Mouse (Mus musculus) mesoderm, embryonic 11.5 days (tissue): ENCODE results near the gene Elf3.
"Not testable (repeated sequence)": the region's sequence is repeated elsewhere in the genome, so short reads cannot be mapped to it uniquely, and the experiment has no call there.

ENCODE experiments used
- DNase-seq: peaks from one replicate; pipeline ENCODE4 v3.0.0-alpha.2; 2012; ENCODE audit warnings: low read depth, low spot score

The Elf3 gene

GRCm38 (mm10) chr1:135237131-135237851 lies 21.1 kb downstream of the Elf3 start:
- DNase-seq: no peak

DNA sequence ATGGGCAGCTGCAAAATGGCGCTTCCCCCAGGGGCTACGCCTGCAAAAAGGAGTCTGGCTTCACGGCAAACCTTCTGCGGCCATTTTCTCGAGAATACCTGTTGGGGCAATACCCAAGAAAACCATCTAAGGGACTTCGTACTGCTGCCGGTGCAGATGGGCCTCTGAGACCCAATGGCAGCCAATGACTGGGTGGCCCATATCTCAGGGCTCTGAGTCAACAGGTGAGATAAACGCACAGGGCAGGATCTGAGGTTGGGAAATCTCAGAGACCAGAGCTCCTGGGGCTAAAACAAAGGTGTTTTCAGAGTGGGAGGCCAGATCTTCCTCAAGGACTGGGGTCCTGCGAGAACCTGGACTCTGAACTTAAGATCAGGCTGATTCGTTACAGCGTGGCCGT lies 23.6 kb downstream of the Elf3 start:
- DNase-seq: no peak

GRCm38 (mm10) chr1:135233961-135234360 lies 24.4 kb downstream of the Elf3 start:
- no peak for DNase-seq

DNA sequence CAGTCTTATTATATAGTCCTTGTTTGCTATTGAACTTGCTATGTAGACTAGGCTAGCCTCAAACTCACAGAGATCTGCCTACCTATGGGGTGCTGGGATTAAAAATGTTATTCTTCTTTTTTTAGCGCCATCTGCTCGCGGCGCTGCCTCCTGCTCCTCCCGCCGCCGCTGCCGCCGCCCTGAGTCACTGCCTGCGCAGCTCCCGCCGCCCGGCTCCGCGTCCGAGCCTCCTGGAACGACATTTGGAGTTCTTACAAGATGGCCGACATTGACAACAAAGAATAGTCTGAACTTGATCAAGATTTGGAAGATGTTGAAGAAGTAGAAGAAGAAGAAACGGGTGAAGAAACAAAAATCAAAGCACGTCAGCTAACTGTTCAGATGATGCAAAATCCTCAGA lies 26.5 kb downstream of the Elf3 start:
- not testable (repeated sequence) for DNase-seq

GRCm38 (mm10) chr1:135227339-135227950 lies 30.9 kb downstream of the Elf3 start:
- no peak for DNase-seq

GRCm38 (mm10) chr1:135224981-135225604 lies 33.3 kb downstream of the Elf3 start:
- no peak for DNase-seq

- no peak for DNase-seq
These were observed 34.2 kb downstream of the Elf3 start for GRCm38 (mm10) chr1:135224147-135224546.

DNA sequence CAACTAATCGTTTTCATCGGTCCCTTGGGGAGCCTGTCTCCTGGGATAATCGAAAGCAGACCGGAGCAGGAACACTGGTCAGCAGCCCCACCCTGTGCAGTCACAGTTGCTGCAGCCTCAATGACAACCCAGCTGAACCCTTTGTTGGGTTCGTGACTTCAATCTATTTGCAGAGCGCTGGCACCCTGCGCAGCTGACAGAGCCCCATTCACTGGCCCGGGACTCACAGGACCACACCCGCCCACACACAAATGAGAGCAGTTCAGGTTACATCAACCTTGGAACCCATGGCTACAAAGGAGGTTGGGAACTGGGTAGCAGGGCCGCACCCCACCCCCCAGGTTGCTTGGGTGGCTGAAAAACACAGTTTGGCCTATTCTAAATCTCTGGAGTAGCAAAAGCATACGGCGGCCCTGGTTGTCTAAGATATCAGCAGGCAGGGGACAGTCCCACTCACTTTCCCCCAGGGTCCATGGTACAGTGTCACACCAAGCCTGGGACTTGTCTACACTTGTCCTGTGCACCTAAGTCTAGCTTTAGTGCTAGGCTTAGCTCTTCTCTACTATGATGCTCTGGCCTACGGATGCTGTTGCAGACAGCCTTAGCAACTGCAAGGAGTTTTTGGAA lies 40.6 kb downstream of the Elf3 start:
- no peak for DNase-seq

GRCm38 (mm10) chr1:135213772-135214640 lies 44.4 kb downstream of the Elf3 start:
- DNase-seq: no peak

GRCm38 (mm10) chr1:135210421-135210820 lies 47.9 kb downstream of the Elf3 start:
- no peak for DNase-seq

DNA sequence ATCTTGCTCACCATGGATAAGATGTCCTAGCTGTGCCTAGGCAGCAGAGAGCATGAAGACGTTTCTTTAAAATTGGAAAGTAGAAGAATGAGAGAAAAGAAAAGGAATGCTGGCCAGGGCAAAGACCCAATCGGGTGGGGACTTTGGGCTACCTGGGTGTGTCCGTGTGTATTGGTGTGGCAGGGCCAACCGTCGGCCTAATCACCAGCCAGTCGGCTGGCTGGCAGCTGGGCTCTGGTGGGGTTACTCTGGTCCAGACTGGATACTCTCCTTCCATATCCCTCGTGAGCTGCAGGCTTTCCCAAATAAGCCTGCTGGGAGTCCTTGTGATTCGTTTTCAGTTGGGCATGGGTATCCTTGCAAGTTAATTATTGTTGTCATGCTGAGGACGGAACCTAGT lies 49.7 kb downstream of the Elf3 start:
- DNase-seq: no peak

GRCm38 (mm10) chr1:135206586-135207339 lies 51.6 kb downstream of the Elf3 start:
- no peak for DNase-seq

DNA sequence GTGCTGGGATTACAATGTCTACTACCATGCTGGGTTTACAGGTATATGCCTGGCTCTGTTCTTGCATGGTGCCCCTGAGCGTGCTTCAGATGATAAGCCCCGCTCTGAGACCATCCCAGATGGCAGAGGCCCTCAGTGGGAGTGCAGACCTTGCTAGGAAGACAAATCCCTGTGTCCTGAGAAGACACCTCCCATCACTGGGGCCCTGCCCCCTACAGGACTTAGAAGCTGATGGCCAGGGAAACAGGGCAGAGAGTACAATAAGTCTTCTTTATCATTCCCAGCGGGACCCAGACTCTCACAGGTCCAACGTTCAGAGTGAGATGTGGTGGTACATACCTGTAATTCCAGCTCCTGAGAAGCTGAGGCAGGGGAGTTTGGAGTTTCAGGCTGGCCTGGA lies 53.1 kb downstream of the Elf3 start:
- DNase-seq: no peak

DNA sequence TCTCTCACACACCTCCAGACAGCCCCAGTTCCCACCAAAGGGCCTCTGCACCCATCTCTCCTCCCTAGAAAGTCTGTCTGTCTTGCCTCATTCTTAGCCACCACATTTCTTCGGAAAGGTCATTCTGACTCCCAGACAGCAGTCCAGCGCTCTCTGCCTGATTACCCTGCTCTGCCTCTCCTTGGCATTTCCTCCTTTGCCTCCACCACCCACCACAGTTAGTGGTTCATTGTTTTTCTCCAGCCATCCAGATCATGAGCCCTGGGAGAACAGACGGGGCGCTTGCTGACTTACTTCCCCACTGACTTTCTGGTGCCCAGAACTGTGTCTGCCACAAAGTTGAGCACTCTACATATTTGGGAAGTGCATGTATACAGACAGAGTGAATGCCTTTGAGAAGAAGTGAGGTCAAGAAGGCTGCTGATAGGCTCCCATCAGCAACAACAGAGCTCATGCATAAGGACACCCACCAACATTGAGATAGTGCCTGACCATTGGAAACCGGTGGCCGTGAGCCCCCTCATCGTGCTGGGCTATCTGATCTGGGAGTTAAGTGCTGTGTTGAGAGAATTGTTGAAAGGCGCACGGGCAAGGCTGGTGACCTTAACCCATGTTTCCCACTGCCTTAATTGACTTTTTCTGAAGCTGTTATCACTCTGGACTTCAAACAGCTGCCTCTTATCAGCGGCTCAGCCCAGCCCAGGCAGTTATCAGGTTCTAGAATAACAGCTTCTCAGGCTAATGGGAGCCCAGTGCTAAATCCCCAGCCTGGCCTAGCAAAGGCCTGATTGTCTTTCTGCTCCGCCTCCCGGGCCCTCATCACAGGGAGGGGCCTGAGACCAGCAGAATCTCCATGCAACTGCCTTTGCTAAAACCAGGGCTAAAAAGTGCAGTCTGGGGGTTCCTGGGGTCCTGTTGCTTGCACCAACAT lies 53.9 kb downstream of the Elf3 start:
- DNase-seq: no peak
